Mouse (Mus musculus): Measurements from ENCODE around the gene Rmi1.
"Not testable (repeated sequence)": the region's sequence is repeated elsewhere in the genome, so short reads cannot be mapped to it uniquely, and the experiment has no call there.

Gene Rmi1

GRCm38 (mm10) chr13:58402003-58402743 lies at the start of gene Rmi1:
Gene Rmi1, plus strand, starts transcription at chr13:58402248.
- CTCF ChIA-PET, result no interaction called here
- POLR2A ChIA-PET, result interaction anchor here in 3 of 4 experiments (0.7 to 1.6 kb wide), 32 partner anchors 9 to 493 kb away, joined by 3 to 14 read pairs (median 3); partner anchors contain the start of genes 2210016F16Rik (in 1 of the 3), Hnrnpa0 (in 1 of the 3) and Klhl3 (in 1 of the 3)

- CTCF ChIA-PET, result no interaction called here
- POLR2A ChIA-PET, result no interaction called here
Observed at GRCm38 (mm10) chr13:58352996-58353395, 49.1 kb upstream of the Rmi1 start.

- ChIA-PET POLR2A (interaction anchor here in 2 of 4 experiments (0.6 to 1.0 kb wide), 5 partner anchors 23 to 229 kb away, joined by 3 to 5 read pairs (median 3); no protein-coding TSS in a partner anchor), CTCF (interaction anchor here in 2 of 4 experiments (0.6 kb wide), 2 partner anchors 13 to 313 kb away, joined by 3 to 4 read pairs; no protein-coding TSS in a partner anchor)
Observed at GRCm38 (mm10) chr13:58358629-58359303, 43.3 kb upstream of the Rmi1 start, which contains the start of gene Kif27. Gene Kif27, minus strand, starts transcription at chr13:58359122.

- CTCF ChIA-PET, result interaction anchor here in 2 of 4 experiments (0.6 kb wide), 2 partner anchors 14 to 314 kb away, joined by 3 to 4 read pairs; no protein-coding TSS in a partner anchor
- POLR2A ChIA-PET, result interaction anchor here in 2 of 4 experiments (0.6 to 1.0 kb wide), 5 partner anchors 23 to 230 kb away, joined by 3 to 5 read pairs (median 3); no protein-coding TSS in a partner anchor
Observed at GRCm38 (mm10) chr13:58359304-58359653, 42.8 kb upstream of the Rmi1 start.

GRCm38 (mm10) chr13:58364353-58365175 lies 37.5 kb upstream of the Rmi1 start:
- ChIA-PET CTCF (no interaction called here), POLR2A (interaction anchor here in 1 of 4 experiments (0.6 to 1.1 kb wide), 3 partner anchors 20 to 44 kb away, joined by 3 read pairs; partner anchors contain the start of gene 2210016F16Rik)

- POLR2A ChIA-PET, result interaction anchor here in 1 of 4 experiments (0.6 to 1.1 kb wide), 2 partner anchors 20 to 45 kb away, joined by 3 read pairs; partner anchors contain the start of gene 2210016F16Rik
- CTCF ChIA-PET, result not testable (repeated sequence)
Observed at GRCm38 (mm10) chr13:58365179-58365578, 36.9 kb upstream of the Rmi1 start.

- CTCF ChIA-PET, result interaction anchor here in 1 of 4 experiments (0.7 kb wide), 1 partner anchor 21 kb away, joined by 4 read pairs; no protein-coding TSS in a partner anchor
- POLR2A ChIA-PET, result no interaction called here
Observed at GRCm38 (mm10) chr13:58366373-58366772, 35.7 kb upstream of the Rmi1 start.

- CTCF ChIA-PET, result interaction anchor here in 1 of 4 experiments (0.7 kb wide), 1 partner anchor 39 kb away, joined by 3 read pairs; no protein-coding TSS in a partner anchor
- POLR2A ChIA-PET, result interaction anchor here in 2 of 4 experiments (0.5 to 1.9 kb wide), 3 partner anchors 8 to 18 kb away, joined by 3 to 8 read pairs (median 4); partner anchors contain the start of gene 2210016F16Rik (in 1 of the 2)
Observed at GRCm38 (mm10) chr13:58367641-58368040, 34.4 kb upstream of the Rmi1 start.

GRCm38 (mm10) chr13:58368835-58369234 lies 33.2 kb upstream of the Rmi1 start:
- ChIA-PET POLR2A (interaction anchor here in 1 of 4 experiments (1.9 kb wide), 1 partner anchor 14 kb away, joined by 8 read pairs; no protein-coding TSS in a partner anchor), CTCF (interaction anchor here in 1 of 4 experiments (1.6 kb wide), 1 partner anchor 81 kb away, joined by 3 read pairs; no protein-coding TSS in a partner anchor)

- POLR2A ChIA-PET, result interaction anchor here in 2 of 4 experiments (0.8 to 2.7 kb wide), 4 partner anchors 12 to 15 kb away, joined by 4 to 12 read pairs (median 6); partner anchors contain the start of gene 2210016F16Rik (in 2 of the 2)
- CTCF ChIA-PET, result no interaction called here
Observed at GRCm38 (mm10) chr13:58372278-58373152, 29.5 kb upstream of the Rmi1 start.

GRCm38 (mm10) chr13:58373153-58373470 lies 28.9 kb upstream of the Rmi1 start:
- ChIA-PET CTCF (no interaction called here), POLR2A (interaction anchor here in 2 of 4 experiments (0.6 to 1.6 kb wide), 4 partner anchors 12 to 213 kb away, joined by 3 to 4 read pairs (median 3); partner anchors contain the start of gene 2210016F16Rik (in 1 of the 2))

GRCm38 (mm10) chr13:58384371-58384770 lies 17.7 kb upstream of the Rmi1 start:
- ChIA-PET CTCF (interaction anchor here in 2 of 4 experiments (0.8 to 2.4 kb wide), 4 partner anchors 95 to 235 kb away, joined by 3 to 7 read pairs (median 4); no protein-coding TSS in a partner anchor), POLR2A (interaction anchor here in 3 of 4 experiments (0.7 to 8.8 kb wide), 23 partner anchors 9 to 255 kb away, joined by 3 to 139 read pairs (median 4); partner anchors contain the start of genes Hnrnpa0 (in 1 of the 3) and Rmi1 (in 1 of the 3))

- ChIA-PET CTCF (interaction anchor here in 2 of 4 experiments (0.6 to 2.4 kb wide), 5 partner anchors 19 to 197 kb away, joined by 3 to 7 read pairs (median 3); no protein-coding TSS in a partner anchor), POLR2A (interaction anchor here in 3 of 4 experiments (0.7 to 8.8 kb wide), 31 partner anchors 9 to 256 kb away, joined by 3 to 139 read pairs (median 4); partner anchors contain the start of genes Hnrnpa0 (in 1 of the 3) and Rmi1 (in 1 of the 3))
Observed at GRCm38 (mm10) chr13:58384779-58385546, 17.1 kb upstream of the Rmi1 start, which contains the start of gene 2210016F16Rik. Gene 2210016F16Rik, minus strand, starts transcription at chr13:58385225.

- CTCF ChIA-PET, result interaction anchor here in 2 of 4 experiments (1.0 to 2.4 kb wide), 3 partner anchors 98 to 197 kb away, joined by 3 to 7 read pairs (median 3); no protein-coding TSS in a partner anchor
Observed at GRCm38 (mm10) chr13:58385547-58385920, 16.5 kb upstream of the Rmi1 start.

GRCm38 (mm10) chr13:58387948-58388347 lies 14.1 kb upstream of the Rmi1 start:
- POLR2A ChIA-PET, result interaction anchor here (0.5 to 8.8 kb wide), 29 partner anchors 7 to 376 kb away, joined by 3 to 139 read pairs (median 4); partner anchors contain the start of gene Hnrnpk (in 1 of the 4)
- CTCF ChIA-PET, result interaction anchor here (0.6 to 2.3 kb wide), 13 partner anchors 11 to 344 kb away, joined by 3 to 11 read pairs (median 4); no protein-coding TSS in a partner anchor

More at GRCm38 (mm10) chr13:58385547-58385920, 16.5 kb upstream of the Rmi1 start:
- POLR2A ChIA-PET, result interaction anchor here in 3 of 4 experiments (0.8 to 8.8 kb wide), 30 partner anchors 8 to 257 kb away, joined by 3 to 139 read pairs (median 4); partner anchors contain the start of genes Rmi1 (in 2 of the 3), Hnrnpa0 (in 1 of the 3) and Hnrnpk (in 1 of the 3)
